Mouse (Mus musculus): Measurements from ENCODE around the gene Tmem37.

The Tmem37 gene

GRCm38 (mm10) chr1:120093482-120094134 lies 19.7 kb upstream of the Tmem37 start:
- CTCF ChIA-PET: interaction anchor here (0.6 to 1.0 kb wide), 2 partner anchors 8 to 462 kb away, joined by 3 to 5 read pairs; no protein-coding TSS in a partner anchor

- CTCF ChIA-PET: no interaction called here
Measured at GRCm38 (mm10) chr1:120090880-120091570, 17.2 kb upstream of the Tmem37 start.

- CTCF ChIA-PET: no interaction called here
Measured at GRCm38 (mm10) chr1:120089180-120089579, 15.3 kb upstream of the Tmem37 start.

DNA sequence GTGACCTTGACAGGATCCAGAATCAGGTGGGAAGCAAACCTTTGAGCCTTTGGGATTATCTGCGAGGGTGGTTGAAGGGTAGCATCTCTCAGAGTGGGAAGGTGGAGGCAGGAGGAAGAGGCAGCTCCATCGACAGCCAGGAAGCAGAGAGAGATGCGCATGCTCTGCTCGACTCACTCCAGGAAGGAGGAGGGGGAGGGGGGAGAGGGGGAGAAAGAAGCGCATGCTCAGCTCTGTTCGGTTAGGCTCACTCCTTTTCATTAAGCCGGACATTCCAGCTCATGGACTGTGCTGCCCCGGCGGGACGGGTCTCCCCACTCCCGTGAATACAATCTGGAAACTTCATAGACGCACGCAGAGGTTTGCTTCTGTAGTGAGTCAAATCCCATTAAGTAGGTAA lies 12.8 kb upstream of the Tmem37 start:
- CTCF ChIA-PET: no interaction called here

DNA sequence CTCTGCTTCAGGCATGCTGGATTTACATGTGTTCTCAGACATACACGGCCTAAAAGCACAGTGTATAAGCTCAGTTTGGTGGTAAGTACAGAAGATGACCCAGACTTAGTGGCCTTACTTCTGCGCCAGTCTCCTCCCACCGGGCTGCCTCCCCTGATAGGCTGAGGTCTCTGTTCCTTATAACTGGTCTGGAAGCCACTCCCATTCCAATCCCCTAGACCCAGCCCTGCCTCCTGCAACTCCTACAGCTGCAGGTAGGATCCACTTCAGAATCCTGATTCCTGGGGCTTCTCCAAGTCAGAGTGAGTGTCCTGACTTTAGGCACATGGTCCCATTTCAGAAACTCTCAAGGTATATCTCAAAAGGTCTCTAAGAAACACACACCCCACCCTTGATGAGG lies 11.8 kb upstream of the Tmem37 start:
- CTCF ChIA-PET: interaction anchor here (0.9 kb wide), 1 partner anchor 9 kb away, joined by 5 read pairs; no protein-coding TSS in a partner anchor

DNA sequence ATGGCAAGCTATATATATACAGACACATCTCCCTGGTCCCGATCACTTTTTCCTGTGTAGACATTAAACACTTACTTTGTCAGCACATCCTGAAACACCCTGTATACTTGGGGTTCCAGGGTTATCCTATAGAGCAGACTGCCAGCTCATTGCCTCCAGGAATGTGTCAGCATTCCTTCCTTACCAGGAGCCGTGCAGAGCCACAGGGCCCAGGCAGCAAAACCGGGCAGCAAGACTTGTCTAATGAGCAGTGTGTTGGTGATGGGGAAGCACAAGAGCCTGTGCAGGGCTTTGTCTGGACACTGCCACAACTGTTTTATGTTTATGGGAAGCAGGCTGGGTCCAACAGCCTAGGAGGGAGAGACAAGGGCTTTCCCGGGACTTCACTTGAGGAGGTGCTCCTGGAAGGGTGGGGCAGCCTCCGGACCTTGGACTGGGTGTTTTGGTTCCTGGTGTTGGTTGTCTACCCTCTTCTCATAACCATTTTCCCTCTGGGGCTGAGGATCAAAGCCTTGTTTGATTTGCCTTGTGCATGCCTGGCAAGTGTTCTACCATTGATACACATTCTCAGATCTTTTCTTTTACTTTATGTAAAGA lies 10.1 kb upstream of the Tmem37 start:
- CTCF ChIA-PET: no interaction called here

GRCm38 (mm10) chr1:120082957-120083585 lies 9.2 kb upstream of the Tmem37 start:
- CTCF ChIA-PET: no interaction called here

- CTCF ChIA-PET: no interaction called here
Measured at GRCm38 (mm10) chr1:120080632-120081031, 6.8 kb upstream of the Tmem37 start.

- CTCF ChIA-PET: no interaction called here
Measured at GRCm38 (mm10) chr1:120077746-120078410, 4.0 kb upstream of the Tmem37 start.

DNA sequence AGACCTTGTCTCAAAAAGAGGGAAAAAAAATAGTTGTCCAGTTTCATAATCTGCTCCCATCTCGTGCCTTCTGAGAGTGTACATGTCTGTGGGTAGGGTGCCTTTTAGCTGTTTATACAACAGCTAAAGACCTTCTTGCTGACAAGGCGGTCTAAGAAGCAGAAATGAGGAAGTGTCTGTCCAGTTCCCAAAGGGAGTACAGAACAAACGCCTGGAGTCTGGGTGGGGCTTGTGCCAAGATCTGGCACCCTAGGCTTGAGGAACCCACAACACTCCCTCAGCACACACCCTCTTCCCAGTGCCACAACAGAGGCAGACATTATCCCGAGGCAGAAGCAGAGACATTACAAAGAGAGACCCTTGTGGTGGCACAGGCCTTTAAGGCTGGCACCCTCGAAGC lies 1.6 kb upstream of the Tmem37 start:
- CTCF ChIA-PET: no interaction called here

GRCm38 (mm10) chr1:120074931-120075330 lies 1.1 kb upstream of the Tmem37 start:
- CTCF ChIA-PET: no interaction called here

DNA sequence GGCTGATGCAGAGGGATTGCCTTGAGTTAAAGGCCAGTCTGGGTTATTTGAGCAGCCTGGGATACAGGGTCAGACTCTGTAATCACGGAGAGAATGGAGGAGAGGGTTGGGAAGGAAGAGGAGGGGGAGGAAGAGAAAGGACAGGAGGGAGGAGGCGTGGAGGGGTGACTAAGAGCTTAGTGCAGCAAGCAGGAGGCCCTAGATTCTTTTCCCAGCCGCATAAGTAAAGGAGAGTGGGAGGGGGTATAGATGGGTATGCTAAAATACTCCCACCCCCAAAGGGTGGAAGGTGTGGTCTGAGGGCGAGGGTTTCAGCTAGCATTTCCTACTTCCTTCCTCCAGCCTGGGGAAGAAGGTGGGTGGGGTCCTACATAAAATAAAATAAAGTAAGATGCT lies 431 bp upstream of the Tmem37 start:
- CTCF ChIA-PET: interaction anchor here (0.6 kb wide), 1 partner anchor 23 kb away, joined by 3 read pairs; no protein-coding TSS in a partner anchor

DNA sequence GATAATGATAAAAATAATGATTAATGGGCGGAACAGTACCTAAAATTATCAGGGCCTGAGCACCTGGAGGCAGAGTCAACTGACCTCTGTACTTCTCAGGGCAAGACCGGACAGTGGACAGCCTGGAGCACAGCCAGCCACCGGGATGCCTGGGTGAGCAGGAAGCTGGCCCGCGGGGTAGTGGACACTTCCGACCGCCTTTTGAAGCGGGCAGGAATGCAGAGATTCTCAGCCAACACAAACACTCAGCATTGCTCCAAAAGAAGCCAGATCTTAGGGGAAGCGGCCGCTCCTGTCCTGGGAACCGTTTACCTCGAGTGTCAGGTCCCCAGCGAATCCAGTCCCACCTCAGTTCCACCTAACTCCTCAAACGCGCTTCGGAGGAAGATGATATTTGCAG lies 974 bp downstream of the Tmem37 start:
- CTCF ChIA-PET: no interaction called here

GRCm38 (mm10) chr1:120071133-120071532 lies 2.7 kb downstream of the Tmem37 start:
- CTCF ChIA-PET: no interaction called here

GRCm38 (mm10) chr1:120070168-120070567 lies 3.7 kb downstream of the Tmem37 start:
- CTCF ChIA-PET: no interaction called here

DNA sequence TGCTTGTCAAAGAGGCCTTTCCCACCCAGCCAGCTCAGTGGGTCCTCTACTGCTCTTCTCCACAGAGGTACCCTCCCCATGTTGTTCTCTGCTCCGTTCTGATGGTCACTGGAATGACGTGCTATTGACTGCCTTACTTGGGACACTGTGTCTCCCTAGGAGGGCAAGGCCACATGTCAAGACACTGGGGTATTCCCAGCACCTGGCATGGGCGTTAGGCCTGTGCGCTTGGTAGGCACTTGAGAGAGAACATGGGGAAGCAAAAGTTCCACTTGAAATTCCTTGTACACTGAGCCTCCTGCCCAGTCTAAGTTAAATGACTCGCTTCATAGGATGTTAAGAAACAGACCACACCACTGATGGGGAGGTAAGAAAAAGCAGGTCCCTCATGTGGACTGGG lies 4.8 kb downstream of the Tmem37 start:
- CTCF ChIA-PET: no interaction called here

DNA sequence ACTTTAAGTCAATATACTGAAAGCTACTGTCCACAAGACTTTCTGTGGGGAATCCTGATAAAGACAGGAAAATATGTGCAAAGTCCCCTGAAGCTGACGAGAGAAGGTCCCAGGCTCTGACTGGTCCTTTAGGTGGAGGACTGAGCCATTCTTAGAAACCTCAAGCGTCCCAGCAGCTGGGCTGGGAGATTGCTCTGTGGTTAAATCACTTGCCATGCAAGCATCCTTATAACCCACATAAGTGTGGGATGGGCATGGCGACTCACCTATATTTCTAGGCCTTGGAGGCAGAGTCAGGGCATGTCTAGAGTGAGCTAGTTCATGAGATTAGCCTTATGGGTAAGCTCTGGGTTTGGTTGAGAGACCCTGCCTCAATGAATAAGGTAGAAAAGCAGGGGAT lies 7.2 kb downstream of the Tmem37 start:
- CTCF ChIA-PET: no interaction called here

DNA sequence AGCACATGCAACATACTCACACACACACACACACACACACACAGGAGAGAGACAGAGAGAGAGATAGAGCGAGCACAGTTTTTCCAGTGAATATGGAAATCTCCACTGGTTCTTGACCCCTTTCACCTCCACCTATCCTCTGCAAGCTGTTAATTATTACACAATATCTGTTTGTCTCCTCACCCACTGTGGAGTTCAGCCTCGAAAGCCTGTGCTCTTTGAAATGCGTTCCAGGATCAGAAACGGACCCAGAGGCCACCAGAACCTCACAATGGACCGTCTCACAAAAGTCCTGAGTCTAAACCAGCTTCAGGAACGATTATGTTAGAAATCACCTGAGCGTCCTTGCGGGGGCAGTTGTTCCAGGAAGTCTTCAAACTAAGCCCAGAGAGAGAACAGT lies 7.7 kb downstream of the Tmem37 start:
- CTCF ChIA-PET: no interaction called here

GRCm38 (mm10) chr1:120064036-120064682 lies 9.7 kb downstream of the Tmem37 start:
- CTCF ChIA-PET: no interaction called here

DNA sequence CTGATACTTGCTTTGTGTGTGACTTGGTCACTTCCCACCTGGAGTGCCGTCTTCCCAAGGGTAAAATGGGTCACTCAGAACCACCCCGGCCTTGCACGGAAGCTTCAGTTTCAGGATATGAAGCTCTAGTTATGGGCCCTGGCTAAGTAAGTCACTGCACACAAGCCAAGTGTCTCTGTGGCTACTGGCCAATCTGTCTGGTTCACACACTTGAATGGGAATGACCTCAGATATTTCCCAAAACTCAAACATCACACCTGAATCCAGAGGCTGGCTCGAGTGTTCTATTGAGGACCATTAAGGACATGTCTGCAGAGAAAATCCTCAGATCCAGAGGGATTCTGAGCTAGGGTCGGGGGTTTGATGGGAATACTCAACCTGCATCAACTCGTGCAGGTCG lies 11.6 kb downstream of the Tmem37 start:
- CTCF ChIA-PET: no interaction called here

DNA sequence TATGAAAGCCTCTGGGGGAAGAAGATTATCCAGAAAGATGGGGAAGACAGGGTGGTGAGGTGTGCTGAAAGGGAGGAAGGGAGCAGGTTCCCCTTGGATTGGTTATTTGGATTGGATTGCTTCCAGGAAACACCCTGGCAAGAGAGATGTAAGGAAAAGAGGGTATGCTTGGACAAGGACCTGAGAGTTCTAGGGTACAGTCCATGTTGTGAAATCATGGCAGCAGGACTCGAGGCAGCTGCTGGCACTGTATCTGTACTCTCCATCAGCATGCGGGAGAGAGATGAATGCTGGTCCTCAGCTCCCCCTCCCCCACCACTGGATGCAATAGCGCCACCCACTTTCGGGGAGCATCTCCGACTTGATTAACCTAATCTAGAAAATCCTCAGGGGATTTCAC lies 13.2 kb downstream of the Tmem37 start:
- CTCF ChIA-PET: no interaction called here
